Mouse (Mus musculus) MEL (cell line): ENCODE measurements at regions not wholly inside any gene's neighbourhood (a gene's known extent, or its start where the extent isn't known, plus 50 kb on each side); places are given as distances from the start of the nearest gene placed in this dataset.

Experiments used
- DNase-seq: peaks from one replicate; pipeline ENCODE4 v3.0.0; 2011; ENCODE audit warnings: low read depth, low spot score
- H3K27ac ChIP-seq: 2 replicates; pipeline ENCODE4 v1.5.1; 2012; ENCODE audit warnings: low read depth, mild to moderate bottlenecking, control low read depth, low read length, moderate library complexity; ENCODE audit not compliant: control insufficient read depth
- H3K27me3 ChIP-seq, 2 experiments: fragments of 150-350 bp in 1 of 2; sonication (generic) in 1 of 2; 2 replicates each; pipeline ENCODE4 v1.6.1; 2012; ENCODE audit warnings: low read length in 2 of 2, mild to moderate bottlenecking in 2 of 2, improper control_type of control experiment in 1 of 2, moderate library complexity in 1 of 2; ENCODE audit not compliant: insufficient read depth in 2 of 2, control insufficient read depth in 1 of 2
- H3K36me3 ChIP-seq, 2 experiments: 2 replicates each; pipeline ENCODE4 v1.6.1; 2012 to 2014; ENCODE audit warnings: low read length in 2 of 2, improper control_type of control experiment in 1 of 2, inconsistent platforms in 1 of 2, mild to moderate bottlenecking in 1 of 2; ENCODE audit not compliant: insufficient read depth in 2 of 2, control insufficient read depth in 1 of 2
- H3K4me1 ChIP-seq, 2 experiments: fragments of 150-350 bp in 1 of 2; sonication (generic) in 1 of 2; 2 replicates each; pipeline ENCODE4 v1.6.1; 2012; ENCODE audit warnings: low read length in 2 of 2, improper control_type of control experiment in 1 of 2, mild to moderate bottlenecking in 1 of 2; ENCODE audit not compliant: insufficient read depth in 2 of 2, control insufficient read depth in 1 of 2
- H3K4me3 ChIP-seq, 2 experiments: fragments of 150-350 bp in 1 of 2; sonication (generic) in 1 of 2; 2 replicates each; pipeline ENCODE4 v1.5.1; 2012; ENCODE audit warnings: low read depth in 2 of 2, low read length in 2 of 2, mild to moderate bottlenecking in 2 of 2, moderate library complexity in 2 of 2, control low read depth in 1 of 2, improper control_type of control experiment in 1 of 2; ENCODE audit not compliant: control insufficient read depth in 1 of 2, insufficient read depth in 1 of 2
- H3K79me2 ChIP-seq: 2 replicates; pipeline ENCODE4 v1.6.1; 2012; ENCODE audit warnings: mild to moderate bottlenecking, low read length, moderate library complexity; ENCODE audit not compliant: control insufficient read depth, poor library complexity, insufficient read depth
- H3K9ac ChIP-seq: 2 replicates; pipeline ENCODE4 v1.6.1; 2012; ENCODE audit warnings: low read depth, mild to moderate bottlenecking, control low read depth, low read length, moderate library complexity; ENCODE audit not compliant: control insufficient read depth, poor library complexity, severe bottlenecking
- H3K9me3 ChIP-seq: fragments of 150-350 bp; sonication (generic); replicated peaks from 2 replicates; pipeline ENCODE4 v1.6.1; 2012; ENCODE audit warnings: mild to moderate bottlenecking, low read length, improper control_type of control experiment, moderate library complexity; ENCODE audit not compliant: insufficient read depth
- BHLHE40 ChIP-seq: IDR thresholded peaks from 2 replicates; pipeline ENCODE4 v1.6.1; 2012; ENCODE audit warnings: low read depth, mild to moderate bottlenecking, inconsistent platforms, low read length, improper control_type of control experiment, borderline replicate concordance
- CHD1 ChIP-seq: IDR thresholded peaks from 2 replicates; pipeline ENCODE4 v1.6.1; 2012; ENCODE audit warnings: low read depth, mild to moderate bottlenecking, inconsistent platforms, low read length, improper control_type of control experiment
- CHD2 ChIP-seq: IDR thresholded peaks from 2 replicates; pipeline ENCODE4 v1.6.1; 2011; ENCODE audit warnings: low read length, improper control_type of control experiment
- ELF1 ChIP-seq: IDR thresholded peaks from 2 replicates; pipeline ENCODE4 v1.6.1; 2014; ENCODE audit warnings: low read depth, mild to moderate bottlenecking, inconsistent platforms, low read length, improper control_type of control experiment, moderate library complexity
- EP300 ChIP-seq, 2 experiments: IDR thresholded peaks; 2 replicates each; pipeline ENCODE4 v1.6.1; 2011; ENCODE audit warnings: improper control_type of control experiment in 2 of 2, low read length in 2 of 2, low read depth in 1 of 2, mild to moderate bottlenecking in 1 of 2
- GABPA ChIP-seq: IDR thresholded peaks from 2 replicates; pipeline ENCODE4 v1.6.1; 2012; ENCODE audit warnings: low read depth, mild to moderate bottlenecking, inconsistent platforms, low read length, improper control_type of control experiment, moderate library complexity
- GATA1 ChIP-seq: IDR thresholded peaks from 2 replicates; pipeline ENCODE4 v1.6.1; 2011; ENCODE audit warnings: low read depth, low read length, improper control_type of control experiment
- HCFC1 ChIP-seq: IDR thresholded peaks from 2 replicates; pipeline ENCODE4 v1.6.1; 2012; ENCODE audit warnings: low read depth, mild to moderate bottlenecking, inconsistent platforms, low read length, improper control_type of control experiment, moderate library complexity
- JUND ChIP-seq: IDR thresholded peaks from 2 replicates; pipeline ENCODE4 v1.6.1; 2011; ENCODE audit warnings: low read depth, mild to moderate bottlenecking, improper control_type of control experiment, low read length
- KAT2A ChIP-seq: conservative IDR thresholded peaks from 2 replicates; pipeline ENCODE4 v1.6.1; 2012; ENCODE audit warnings: low read depth, low read length, improper control_type of control experiment, inconsistent platforms
- MEF2A ChIP-seq: IDR thresholded peaks from 2 replicates; pipeline ENCODE4 v1.6.1; 2014; ENCODE audit warnings: low read depth, mild to moderate bottlenecking, inconsistent platforms, low read length, improper control_type of control experiment; ENCODE audit not compliant: poor library complexity, insufficient replicate concordance, severe bottlenecking; ENCODE audit errors: extremely low read depth
- MXI1 ChIP-seq: IDR thresholded peaks from 2 replicates; pipeline ENCODE4 v1.6.1; 2011; ENCODE audit warnings: mild to moderate bottlenecking, low read depth, low read length, improper control_type of control experiment
- POLR2A ChIP-seq, 2 experiments: IDR thresholded peaks; 2 replicates each; pipeline ENCODE4 v1.6.1; 2011 to 2012; ENCODE audit warnings: low read length in 2 of 2, mild to moderate bottlenecking in 2 of 2, control low read depth in 1 of 2, improper control_type of control experiment in 1 of 2, low read depth in 1 of 2, moderate library complexity in 1 of 2; ENCODE audit not compliant: control insufficient read depth in 1 of 2, insufficient read depth in 1 of 2, poor library complexity in 1 of 2
- RCOR1 ChIP-seq: IDR thresholded peaks from 2 replicates; pipeline ENCODE4 v1.6.1; 2012; ENCODE audit warnings: low read depth, mild to moderate bottlenecking, inconsistent platforms, low read length, improper control_type of control experiment
- SMC3 ChIP-seq: IDR thresholded peaks from 2 replicates; pipeline ENCODE4 v1.6.1; 2011; ENCODE audit warnings: low read depth, low read length, improper control_type of control experiment
- TAL1 ChIP-seq: IDR thresholded peaks from 2 replicates; pipeline ENCODE4 v1.6.1; 2012; ENCODE audit warnings: mild to moderate bottlenecking, inconsistent platforms, low read length, moderate library complexity, mixed read lengths
- TBP ChIP-seq: IDR thresholded peaks from 2 replicates; pipeline ENCODE4 v1.8.0; 2011; ENCODE audit warnings: low read depth, low read length, improper control_type of control experiment
- UBTF ChIP-seq: IDR thresholded peaks from 2 replicates; pipeline ENCODE4 v1.6.1; 2012; ENCODE audit warnings: low read depth, mild to moderate bottlenecking, inconsistent platforms, low read length, improper control_type of control experiment, moderate library complexity, borderline replicate concordance; ENCODE audit not compliant: insufficient read depth
- USF1 ChIP-seq: IDR thresholded peaks from 2 replicates; pipeline ENCODE4 v1.6.1; 2014; ENCODE audit warnings: low read depth, mild to moderate bottlenecking, inconsistent platforms, low read length, improper control_type of control experiment, moderate library complexity
- USF2 ChIP-seq, 2 experiments: IDR thresholded peaks; 2 replicates each; pipeline ENCODE4 v1.6.1; 2011 to 2012; ENCODE audit warnings: improper control_type of control experiment in 2 of 2, low read length in 2 of 2, borderline replicate concordance in 1 of 2, inconsistent platforms in 1 of 2, low read depth in 1 of 2, mild to moderate bottlenecking in 1 of 2; ENCODE audit not compliant: insufficient read depth in 1 of 2

- no peaks in the 10 kb centered on the region for H3K79me2 ChIP-seq
- no peak overlapping the region for H3K9ac ChIP-seq
- TF ChIP-seq GABPA (no peak), KAT2A (no peak), RCOR1 (no peak), BHLHE40 (no peak), POLR2A (IDR thresholded peaks at IDR 0.05; ENCODE audit: control insufficient read depth in 1 of 2, insufficient read depth in 1 of 2, low read depth in 1 of 2, low read length in 2 of 2, poor library complexity in 1 of 2) (no peak), CHD1 (no peak), SMC3 (no peak), USF2 (IDR thresholded peaks at IDR 0.05; ENCODE audit: borderline replicate concordance in 1 of 2, insufficient read depth in 1 of 2, low read depth in 1 of 2, low read length in 2 of 2) (no peak), ELF1 (no peak), HCFC1 (no peak), TAL1 (no peak), JUND (no peak), GATA1 (no peak), TBP (no peak), MEF2A (no peak), CHD2 (no peak), EP300 (IDR thresholded peaks at IDR 0.05; ENCODE audit: low read depth in 1 of 2, low read length in 2 of 2) (no peak), UBTF (no peak)
- no peaks in the 10 kb centered on the region for H3K4me1 ChIP-seq
- H3K27ac ChIP-seq, result no peak overlapping the region
- H3K4me3 ChIP-seq, result no peak overlapping the region
- no peaks in the 10 kb centered on the region for H3K27me3 ChIP-seq
- no peaks in the 10 kb centered on the region for H3K36me3 ChIP-seq
- DNase-seq, result no peak
- H3K9me3 ChIP-seq, result no peaks in the 10 kb centered on the region
Measured at GRCm38 (mm10) chr9:78859956-78860355, 244.6 kb downstream of the Cd109 start.

GRCm38 (mm10) chr9:78872561-78872960 is 257.2 kb downstream of the Cd109 start:
- H3K9ac ChIP-seq, result no peak overlapping the region
- H3K27ac ChIP-seq, result no peak overlapping the region
- no peaks in the 10 kb centered on the region for H3K36me3 ChIP-seq
- no peaks in the 10 kb centered on the region for H3K4me1 ChIP-seq
- H3K9me3 ChIP-seq, result no peaks in the 10 kb centered on the region
- no peak for TF ChIP-seq MXI1
- TF ChIP-seq UBTF, result no peak
- TF ChIP-seq USF1, result no peak
- TF ChIP-seq GATA1, result no peak
- no peak for DNase-seq
- H3K4me3 ChIP-seq, result no peak overlapping the region
- no peaks in the 10 kb centered on the region for H3K79me2 ChIP-seq
- H3K27me3 ChIP-seq, result no peaks in the 10 kb centered on the region
